Mouse (Mus musculus): ENCODE data around the gene Rhbdf2. TPM values are rescaled to one million over a fixed set of nuclear protein-coding genes. Genes with fewer than 3 reads are reported as not detected.
"Not testable (repeated sequence)": the region's sequence is repeated elsewhere in the genome, so short reads cannot be mapped to it uniquely, and the experiment has no call there.

Gene Rhbdf2
- polyA plus RNA-seq, 1 experiment from 2014 or later: 0.77 TPM

DNA sequence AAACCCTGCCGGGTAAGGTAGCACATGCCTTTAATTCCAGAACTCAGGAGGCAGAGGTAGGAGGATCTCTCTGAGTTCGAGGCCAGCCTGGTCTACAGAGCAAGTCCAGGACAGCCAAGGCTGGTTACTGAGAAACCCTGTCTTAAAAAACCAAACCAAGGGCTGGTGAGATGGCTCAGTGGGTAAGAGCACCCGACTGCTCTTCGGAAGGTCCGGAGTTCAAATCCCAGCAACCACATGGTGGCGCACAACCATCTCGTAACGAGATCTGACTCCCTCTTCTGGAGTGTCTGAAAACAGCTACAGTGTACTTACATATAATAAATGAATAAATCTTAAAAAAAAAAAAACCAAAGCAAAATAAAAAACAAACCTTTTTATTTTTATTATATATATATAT is 9.8 kb upstream of the Rhbdf2 start:
- not testable (repeated sequence) for H3K27ac ChIP-seq; ATAC-seq; H3K4me2 ChIP-seq (replicated peaks); H3K9ac ChIP-seq (replicated peaks); H3K36me3 ChIP-seq; H3K4me1 ChIP-seq (replicated peaks); H3K9me3 ChIP-seq; H3K4me3 ChIP-seq (replicated peaks); H3K27me3 ChIP-seq
- 78% methylated on average over 8 of the region's 8 CpGs for WGBS

DNA sequence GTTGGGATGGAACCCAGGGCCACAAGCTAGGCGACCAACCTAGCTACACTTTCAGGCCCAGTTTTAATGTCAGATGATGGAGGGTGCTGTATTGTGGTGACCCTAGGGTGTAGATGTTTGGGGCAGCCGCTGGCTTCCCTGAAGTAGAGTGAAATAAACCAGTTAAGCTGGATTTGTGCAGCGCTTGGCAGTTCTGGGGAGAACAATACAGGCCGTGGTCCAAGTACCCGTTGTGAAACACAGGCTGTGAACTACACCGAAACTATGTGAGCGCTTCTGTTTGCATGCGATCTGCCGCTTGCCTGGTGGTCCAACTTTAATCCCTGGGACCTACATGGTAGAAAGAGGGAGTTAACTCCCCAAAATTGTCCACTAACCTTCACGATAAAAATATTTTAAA is 6.1 kb upstream of the Rhbdf2 start:
- Histone ChIP-seq H3K4me3 (replicated peaks) (no peak overlapping the region), H3K9ac (replicated peaks) (no peak overlapping the region), H3K4me1 (replicated peaks) (peaks cover 4% of the 10 kb centered on the region; the same call in 1 of the 2 replicates), H3K9me3 (no peaks in the 10 kb centered on the region), H3K4me2 (replicated peaks) (no peak overlapping the region), H3K27ac (no peak overlapping the region), H3K36me3 (no peaks in the 10 kb centered on the region), H3K27me3 (no peaks in the 10 kb centered on the region)
- WGBS: 63% methylated on average over 10 of the region's 10 CpGs
- no peak for ATAC-seq

DNA sequence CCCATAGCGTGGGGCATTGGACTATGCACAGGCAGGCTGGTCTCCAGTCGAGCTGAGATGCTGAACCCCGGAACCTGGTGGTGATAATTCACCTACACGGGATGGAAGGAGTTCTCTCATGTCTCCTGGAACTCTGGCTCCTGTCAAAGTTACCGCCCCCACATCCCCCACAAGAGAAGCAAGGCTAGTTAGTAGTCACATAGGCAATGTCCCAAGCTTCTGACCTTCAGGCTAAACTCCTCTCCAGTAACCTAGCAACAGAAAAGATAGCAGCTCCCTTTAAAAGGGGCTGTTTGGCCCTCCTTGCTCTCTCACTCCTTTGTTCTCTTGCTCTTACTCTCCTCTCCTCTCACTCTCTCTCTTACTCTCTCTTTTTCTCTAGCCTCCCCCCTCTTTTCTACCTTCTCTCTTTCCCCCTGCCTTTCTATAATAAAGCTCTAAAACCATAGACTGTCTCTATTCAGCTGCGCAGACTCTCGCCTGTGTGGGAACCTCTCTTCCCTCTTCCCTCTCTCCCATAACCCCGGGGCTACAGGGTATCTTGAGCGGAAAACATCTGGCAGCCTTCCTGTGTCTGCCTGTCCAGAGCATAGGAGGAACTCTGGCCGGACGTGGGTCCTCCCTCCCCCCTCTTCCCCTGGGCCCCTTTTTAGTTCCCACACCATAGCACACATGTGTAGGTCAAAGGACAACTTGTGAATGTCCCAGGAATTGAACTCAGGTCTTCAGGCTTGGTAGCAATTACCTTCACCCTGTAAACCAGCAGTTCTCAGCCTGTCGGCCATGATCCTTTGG is 3.5 kb upstream of the Rhbdf2 start:
- Histone ChIP-seq H3K9me3 (no peaks in the 10 kb centered on the region), H3K27me3 (peaks cover 2% of the 10 kb centered on the region; the same call in 1 of the 2 replicates), H3K36me3 (no peaks in the 10 kb centered on the region), H3K4me1 (replicated peaks) (peaks cover 4% of the 10 kb centered on the region; the same call in 1 of the 2 replicates), H3K4me3 (replicated peaks) (no peak overlapping the region), H3K27ac (no peak overlapping the region), H3K4me2 (replicated peaks) (no peak overlapping the region), H3K9ac (replicated peaks) (no peak overlapping the region)
- WGBS: 67% methylated on average over 12 of the region's 12 CpGs
- ATAC-seq: no peak

DNA sequence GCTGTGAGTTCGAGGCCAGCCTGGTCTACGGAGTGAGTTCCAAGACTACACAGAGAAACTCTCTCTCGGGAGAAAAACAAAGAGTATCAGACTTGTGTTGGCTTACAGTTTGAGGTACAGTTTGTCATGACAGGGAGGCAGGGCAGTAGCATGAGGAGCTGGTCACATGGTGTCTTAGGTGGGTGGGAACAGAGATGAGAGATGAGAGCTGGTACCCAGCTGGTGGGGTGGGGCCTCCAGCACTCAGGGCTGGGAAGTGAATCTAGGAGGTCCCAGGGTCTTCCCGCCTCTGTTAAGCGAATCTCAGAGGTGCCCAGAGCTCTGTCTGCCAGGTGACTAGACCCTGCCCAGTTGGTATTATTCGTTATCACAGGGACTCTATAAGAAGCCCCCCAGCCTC is 2.7 kb upstream of the Rhbdf2 start:
- Histone ChIP-seq H3K9ac (replicated peaks) (no peak overlapping the region), H3K4me2 (replicated peaks) (no peak overlapping the region)
- no peak for ATAC-seq

DNA sequence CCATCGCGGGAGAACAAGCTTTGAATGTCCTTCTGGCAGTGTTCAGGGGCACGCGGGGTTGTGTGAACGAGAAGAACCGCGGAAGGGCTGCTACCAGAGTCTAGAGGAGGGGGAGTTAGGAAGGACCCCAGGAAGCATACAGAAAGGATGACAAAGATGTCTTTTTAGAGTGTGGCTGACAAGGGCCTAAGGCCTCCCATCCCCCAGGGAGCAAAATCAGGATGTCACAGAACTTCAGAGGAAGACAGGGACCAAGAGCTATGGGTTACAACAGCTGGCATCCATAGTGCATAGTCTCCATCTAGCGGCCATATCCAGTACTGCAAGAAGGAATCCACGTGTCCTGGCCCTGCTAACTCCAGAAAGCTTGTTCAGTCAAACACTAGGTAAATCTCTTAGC is 1.9 kb upstream of the Rhbdf2 start:
- Histone ChIP-seq H3K36me3 (no peaks in the 10 kb centered on the region), H3K27ac (no peak overlapping the region), H3K4me3 (replicated peaks) (no peak overlapping the region), H3K9ac (replicated peaks) (no peak overlapping the region), H3K4me1 (replicated peaks) (peaks cover 13% of the 10 kb centered on the region), H3K27me3 (peaks cover 19% of the 10 kb centered on the region), H3K9me3 (no peaks in the 10 kb centered on the region), H3K4me2 (replicated peaks) (no peak overlapping the region)
- peak; percentile 67 for ATAC-seq
- 57% methylated on average over 9 of the region's 9 CpGs for WGBS

More for the DNA sequence above, 2.7 kb upstream of the Rhbdf2 start:
- Histone ChIP-seq H3K4me1 (replicated peaks) (peaks cover 6% of the 10 kb centered on the region; the same call in 1 of the 2 replicates), H3K9me3 (no peaks in the 10 kb centered on the region), H3K4me3 (replicated peaks) (no peak overlapping the region), H3K36me3 (no peaks in the 10 kb centered on the region), H3K27ac (no peak overlapping the region), H3K27me3 (peaks cover 11% of the 10 kb centered on the region)
- WGBS: 87% methylated on average over 6 of the region's 6 CpGs

DNA sequence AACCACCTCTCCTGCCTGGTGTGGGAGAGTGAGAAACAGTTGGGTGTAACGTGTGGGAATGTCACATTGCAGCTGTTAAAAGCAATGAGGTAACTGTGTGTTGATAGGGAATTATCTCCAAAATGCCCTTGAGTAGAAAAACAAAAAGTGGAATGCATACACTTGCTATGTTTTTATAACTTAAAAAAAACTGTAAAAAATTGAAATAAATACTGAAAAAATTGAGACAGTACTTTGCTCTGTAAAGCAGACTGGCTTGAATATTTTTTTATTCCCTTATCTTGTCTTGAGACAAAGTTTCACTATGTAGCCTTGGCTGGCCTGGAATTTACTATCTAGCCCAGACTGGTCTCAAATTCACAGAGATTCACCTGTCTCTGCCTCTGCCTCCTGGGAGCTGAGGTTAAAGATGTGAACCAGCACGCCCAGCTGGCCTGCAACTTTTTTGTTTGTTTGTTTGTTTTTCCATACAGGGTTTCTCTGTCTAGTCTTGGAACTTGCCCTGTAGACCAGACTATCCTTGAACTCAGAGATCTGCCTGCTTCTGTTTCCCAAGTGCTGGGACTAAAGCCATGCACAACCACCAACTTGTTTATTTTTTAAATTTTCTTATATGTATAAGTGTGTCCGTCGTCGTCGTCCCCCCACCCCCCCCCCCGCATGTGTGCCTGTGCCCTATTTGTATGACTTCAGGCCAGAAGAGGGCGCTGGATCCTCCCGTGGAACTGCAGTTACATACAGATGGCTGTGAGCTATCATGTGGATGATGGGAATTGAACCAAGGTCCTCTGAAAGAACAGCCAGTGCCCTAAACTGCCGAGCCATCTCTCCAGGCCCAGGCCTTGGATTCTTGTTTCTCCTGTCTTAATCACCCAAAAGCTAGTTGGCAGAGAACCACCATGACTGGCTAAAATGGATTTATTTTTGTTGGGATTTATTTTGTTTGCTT is 527 bp upstream of the Rhbdf2 start:
- Histone ChIP-seq H3K4me3 (replicated peaks) (no peak overlapping the region), H3K9me3 (no peaks in the 10 kb centered on the region), H3K4me1 (replicated peaks) (peaks cover 17% of the 10 kb centered on the region), H3K9ac (replicated peaks) (no peak overlapping the region), H3K4me2 (replicated peaks) (no peak overlapping the region), H3K27ac (no peak overlapping the region), H3K36me3 (no peaks in the 10 kb centered on the region), H3K27me3 (peaks cover 32% of the 10 kb centered on the region)
- no peak for ATAC-seq
- WGBS: 37% methylated on average over 10 of the region's 10 CpGs

DNA sequence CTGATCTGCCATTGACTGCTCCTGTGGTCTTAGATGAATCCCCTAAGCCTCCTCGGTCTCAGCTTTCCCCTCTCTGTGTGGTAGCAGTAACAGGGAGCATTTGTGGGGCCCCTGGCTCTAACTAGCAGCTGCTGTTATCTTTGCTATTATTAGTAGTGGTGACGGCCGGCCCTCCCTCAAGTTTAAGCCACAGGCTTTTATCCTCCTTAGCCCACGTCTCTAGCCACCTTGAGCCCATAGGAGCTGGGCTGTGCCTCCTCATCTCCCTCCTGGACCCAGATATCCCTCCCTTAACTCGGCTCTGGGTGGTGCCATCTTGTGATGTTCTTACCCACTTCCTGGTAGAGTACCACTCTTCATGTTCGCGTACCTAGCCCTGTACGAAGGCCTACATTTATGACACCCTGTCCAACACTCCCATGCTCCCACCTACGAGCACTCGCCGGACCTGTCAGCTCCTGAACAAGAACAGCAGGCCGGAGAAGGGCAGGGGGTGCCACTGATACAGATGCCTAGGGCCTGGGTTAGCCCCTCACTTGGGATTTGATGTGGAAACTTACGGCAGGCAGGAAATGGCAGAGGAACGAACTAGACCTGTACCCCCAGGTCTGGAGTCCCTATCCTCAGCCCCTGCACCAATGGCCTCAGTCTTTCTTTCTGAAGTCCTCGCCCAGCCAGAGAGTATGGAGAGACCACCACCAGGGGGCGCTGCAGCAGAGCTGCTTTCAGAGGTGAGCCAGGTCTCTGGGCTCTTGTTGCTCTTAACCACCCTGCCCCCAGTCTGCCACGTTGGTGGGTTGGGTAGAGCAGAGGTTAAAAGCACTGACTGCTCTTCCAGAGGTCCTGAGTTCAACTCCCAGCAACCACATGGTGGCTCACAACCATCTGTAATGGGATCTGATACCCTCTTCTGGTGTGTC is 1.5 kb downstream of the Rhbdf2 start:
- peaks cover 20% of the 10 kb centered on the region for H3K4me1 ChIP-seq (replicated peaks)
- ATAC-seq: no peak
- H3K4me2 ChIP-seq (replicated peaks): no peak overlapping the region
- H3K36me3 ChIP-seq: no peaks in the 10 kb centered on the region
- H3K27ac ChIP-seq: no peak overlapping the region
- H3K9me3 ChIP-seq: no peaks in the 10 kb centered on the region
- H3K9ac ChIP-seq (replicated peaks): no peak overlapping the region
- H3K27me3 ChIP-seq: peaks cover 38% of the 10 kb centered on the region
- 76% methylated on average over 17 of the region's 17 CpGs for WGBS
- H3K4me3 ChIP-seq (replicated peaks): no peak overlapping the region

DNA sequence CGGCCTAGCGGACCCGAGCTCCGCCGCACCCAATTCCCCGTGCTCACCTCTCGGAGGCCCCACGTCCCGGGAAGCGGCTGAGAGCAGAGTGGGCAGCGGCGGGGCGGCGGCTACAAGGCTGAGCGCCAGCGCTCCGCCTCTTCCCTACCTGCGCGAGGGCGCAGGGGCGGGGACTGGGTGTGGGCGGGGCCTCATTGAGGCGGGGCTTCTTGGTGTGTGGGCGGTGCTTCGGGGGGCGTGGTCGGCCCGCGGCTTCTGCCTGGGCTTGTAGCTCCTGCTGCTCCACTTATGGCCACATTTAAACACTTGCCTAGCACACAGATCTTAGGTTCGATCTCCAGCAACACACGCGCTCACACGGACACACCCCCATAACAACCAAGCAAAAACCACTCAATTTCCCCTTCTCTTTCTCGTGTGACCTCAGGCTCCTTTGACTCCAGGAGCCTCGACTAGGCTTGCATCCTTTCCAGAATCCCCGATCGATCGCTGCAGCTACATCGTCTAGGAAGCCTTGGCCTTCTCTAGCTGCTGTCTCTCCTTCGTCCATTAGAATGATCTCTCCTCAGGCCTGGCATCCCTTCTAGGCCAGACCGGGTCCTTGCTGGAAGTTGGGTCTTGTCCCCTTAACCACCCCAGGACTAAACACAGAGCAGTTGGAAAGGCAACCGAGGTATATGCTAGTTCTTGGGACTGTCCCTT is 2.5 kb downstream of the Rhbdf2 start:
- Histone ChIP-seq H3K27me3 (peaks cover 38% of the 10 kb centered on the region), H3K4me3 (replicated peaks) (peak overlapping the region; percentile 44), H3K4me1 (replicated peaks) (peaks cover 27% of the 10 kb centered on the region), H3K9me3 (no peaks in the 10 kb centered on the region), H3K9ac (replicated peaks) (peak overlapping the region; percentile 30), H3K36me3 (no peaks in the 10 kb centered on the region), H3K27ac (no peak overlapping the region), H3K4me2 (replicated peaks) (peak overlapping the region; percentile 59)
- WGBS: 13% methylated on average over 42 of the region's 42 CpGs
- ATAC-seq: 0 out of 2 replicates have a peak, but pooled peaks have one; percentile 7

DNA sequence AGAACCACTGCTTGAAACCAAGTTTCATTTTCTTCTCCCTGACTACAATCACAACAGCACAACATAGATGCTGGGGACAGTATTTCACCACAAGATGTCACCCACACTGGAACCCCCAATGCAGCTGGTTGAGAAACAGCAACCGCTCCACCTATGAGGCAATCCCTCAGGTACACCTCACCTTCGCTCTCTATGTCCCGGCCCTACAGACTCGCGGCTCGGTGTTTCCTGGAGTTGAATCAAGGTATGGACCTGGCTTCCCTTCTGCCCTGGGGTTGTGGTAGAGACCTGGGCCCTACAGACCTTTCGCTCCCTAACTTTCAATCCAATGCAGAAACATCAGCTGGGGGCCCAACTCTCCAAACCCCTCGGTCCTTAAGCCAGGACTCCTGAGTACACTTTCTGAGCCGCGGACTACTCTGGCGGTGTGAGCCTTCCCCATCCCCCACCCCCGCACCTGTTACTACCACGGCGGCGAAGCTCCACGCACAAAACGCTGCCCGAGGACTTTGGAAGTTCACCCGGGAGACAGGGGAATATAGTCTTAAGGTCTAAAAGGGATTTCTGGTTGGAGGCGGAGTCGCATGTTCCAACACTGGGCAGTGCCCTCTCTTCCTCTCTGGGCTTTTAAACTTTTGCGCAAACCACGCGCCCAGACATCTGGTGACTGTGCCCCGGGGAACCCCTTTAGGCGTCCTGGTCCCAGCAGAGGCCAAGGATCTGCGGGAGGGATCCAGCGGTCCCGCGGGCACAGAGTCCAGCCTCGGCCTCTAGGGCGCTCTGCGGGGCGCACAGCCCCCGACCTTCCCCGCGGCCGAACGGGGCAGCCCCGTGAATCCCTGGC is 3.3 kb downstream of the Rhbdf2 start:
- Histone ChIP-seq H3K27ac (no peak overlapping the region), H3K9me3 (no peaks in the 10 kb centered on the region), H3K4me3 (replicated peaks) (peak overlapping the region; percentile 44), H3K9ac (replicated peaks) (peak overlapping the region; percentile 30), H3K36me3 (no peaks in the 10 kb centered on the region), H3K4me2 (replicated peaks) (peak overlapping the region; percentile 59), H3K4me1 (replicated peaks) (peaks cover 24% of the 10 kb centered on the region), H3K27me3 (peaks cover 38% of the 10 kb centered on the region)
- 5% methylated on average over 40 of the region's 40 CpGs for WGBS
- peak; percentile 25; the same call in 1 of the 2 replicates for ATAC-seq

DNA sequence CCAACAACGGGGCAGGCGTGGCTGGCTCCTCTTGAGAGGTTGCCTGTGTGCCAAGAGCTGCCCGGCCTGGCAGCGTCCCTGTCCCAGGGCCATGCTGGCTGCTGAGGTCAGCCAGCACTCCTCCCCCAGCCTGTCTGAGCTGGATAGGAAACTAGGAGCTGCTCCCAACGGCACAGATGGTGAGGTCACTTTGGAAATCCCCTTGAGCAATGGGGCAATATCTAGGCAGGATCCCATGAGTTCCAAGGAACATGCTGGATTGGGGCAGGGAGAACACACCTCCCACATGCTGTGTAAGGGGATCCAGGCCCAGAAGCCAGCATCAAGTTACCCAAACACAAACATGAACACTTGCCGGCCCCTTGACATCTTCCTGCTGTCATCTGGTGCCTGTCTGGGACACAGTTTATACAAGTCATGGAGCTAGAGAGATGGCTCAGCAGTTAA is 5.5 kb downstream of the Rhbdf2 start:
- H3K4me1 ChIP-seq (replicated peaks): peaks cover 23% of the 10 kb centered on the region
- H3K4me2 ChIP-seq (replicated peaks): no peak overlapping the region
- peaks cover 38% of the 10 kb centered on the region for H3K27me3 ChIP-seq
- H3K36me3 ChIP-seq: no peaks in the 10 kb centered on the region
- H3K4me3 ChIP-seq (replicated peaks): no peak overlapping the region
- H3K27ac ChIP-seq: no peak overlapping the region
- 75% methylated on average over 6 of the region's 6 CpGs for WGBS
- no peaks in the 10 kb centered on the region for H3K9me3 ChIP-seq
- no peak overlapping the region for H3K9ac ChIP-seq (replicated peaks)
- no peak for ATAC-seq
